Comparison of ENCODE assay signal across 41 mouse cellular contexts in genomic region chr6:73485616-73486015, GRCm38 (mm10). TPM values are rescaled to one million over a fixed set of nuclear protein-coding genes. Genes with fewer than 3 reads are reported as not detected.
"Had no signal": no experiment of that assay in that cellular context is flagged by ENCODE, and none has a peak within 500 bp of the region (broad histone marks: within the 10 kb centered on the region; RNA-seq: fewer than 3 reads in every experiment).

No protein-coding gene starts in this region.

- H3K9me3 ChIP-seq: heart, embryonic 10.5 days; hindbrain, embryonic 10.5 days; hindbrain, embryonic 12.5 days; hindbrain, embryonic 15.5 days; kidney, embryonic 15.5 days; limb, embryonic 10.5 days; limb, embryonic 12.5 days; liver, embryonic 13.5 days had no signal

- H3K4me2 ChIP-seq: heart, embryonic 12.5 days; hindbrain, embryonic 12.5 days; hindbrain, embryonic 15.5 days; kidney, embryonic 15.5 days; limb, embryonic 12.5 days; liver, embryonic 11.5 days; liver, embryonic 13.5 days had no signal

- H3K4me3 ChIP-seq: gastrocnemius, adult 2 months; heart, embryonic 10.5 days; heart, embryonic 12.5 days; hindbrain, embryonic 10.5 days; hindbrain, embryonic 12.5 days; hindbrain, embryonic 15.5 days; kidney, embryonic 15.5 days; left cerebral cortex, adult 2 months; limb, embryonic 10.5 days; limb, embryonic 12.5 days; liver, embryonic 13.5 days had no signal

- DNase-seq: gastrocnemius, adult 2 months; gastrocnemius, postnatal 10 days; gastrocnemius, postnatal 25 days; heart, adult 18-20 months; heart, postnatal 10 days; heart, postnatal 4 days; kidney, adult 11 months; kidney, adult 2 months; kidney, adult 9 months; kidney, postnatal 14 days; kidney, postnatal 36 days; layer of hippocampus, adult 9-11 months; liver; liver, embryonic 13.5 days had no signal

- H3K27ac ChIP-seq: gastrocnemius, adult 2 months; heart, embryonic 10.5 days; hindbrain, embryonic 10.5 days; hindbrain, embryonic 12.5 days; hindbrain, embryonic 15.5 days; hindbrain, postnatal 0 days; kidney, embryonic 15.5 days; kidney, postnatal 0 days; left cerebral cortex, adult 2 months; limb, embryonic 10.5 days; limb, embryonic 12.5 days; liver, embryonic 13.5 days had no signal

- H3K36me3 ChIP-seq: heart, embryonic 10.5 days; heart, embryonic 12.5 days; hindbrain, embryonic 10.5 days; hindbrain, embryonic 12.5 days; hindbrain, embryonic 15.5 days; kidney, embryonic 15.5 days; limb, embryonic 10.5 days; limb, embryonic 12.5 days; liver, embryonic 13.5 days had no signal

- H3K4me1 ChIP-seq: heart, embryonic 10.5 days; heart, embryonic 12.5 days; hindbrain, embryonic 10.5 days; hindbrain, embryonic 12.5 days; hindbrain, embryonic 15.5 days; kidney, embryonic 15.5 days; limb, embryonic 10.5 days; limb, embryonic 12.5 days; liver, embryonic 13.5 days had no signal

- H3K27me3 ChIP-seq: heart, embryonic 12.5 days; hindbrain, embryonic 12.5 days; hindbrain, embryonic 15.5 days; kidney, embryonic 15.5 days; limb, embryonic 12.5 days; liver, embryonic 13.5 days had no signal

- ATAC-seq: hindbrain, postnatal 0 days; intestine, embryonic 16.5 days had no signal

- H3K9ac ChIP-seq: heart, embryonic 12.5 days; hindbrain, embryonic 12.5 days; hindbrain, embryonic 15.5 days; kidney, embryonic 15.5 days; limb, embryonic 12.5 days; liver, embryonic 13.5 days had no signal

RNA-seq across cellular contexts. Expression of gene 4931417E11Rik, which starts 16.1 kb away (rescaled TPM):
- total RNA-seq: gastrocnemius, adult 2 months; gastrocnemius, postnatal 10 days; gastrocnemius, postnatal 25 days; gastrocnemius, postnatal 4 days; granulocyte monocyte progenitor cell, adult 5-6 weeks; heart, adult 18-20 months; heart, adult 8-10 months; heart, postnatal 10 days; heart, postnatal 25 days; heart, postnatal 4 days; hindbrain, postnatal 0 days; layer of hippocampus, adult 18-20 months; layer of hippocampus, adult 8-10 months; layer of hippocampus, postnatal 25 days; left cerebral cortex, adult 2 months; left cerebral cortex, postnatal 14 days; left cerebral cortex, postnatal 36 days had no signal
- polyA plus RNA-seq: heart, embryonic 10.5 days; heart, embryonic 12.5 days; heart, embryonic 14.5 days; heart, embryonic 16.5 days; hindbrain, embryonic 10.5 days; hindbrain, embryonic 12.5 days; hindbrain, embryonic 15.5 days; hindbrain, postnatal 0 days; intestine, embryonic 14.5 days; intestine, embryonic 16.5 days; kidney, embryonic 15.5 days; kidney, postnatal 0 days; large intestine, adult 2 months; limb, embryonic 10.5 days; limb, embryonic 12.5 days; limb, embryonic 14.5 days; liver, embryonic 11.5 days; liver, embryonic 13.5 days had no signal
